Mouse (Mus musculus) lung, postnatal 25 days (tissue): Measurements from ENCODE around the gene Tsen54.
"Not testable (repeated sequence)": the region's sequence is repeated elsewhere in the genome, so short reads cannot be mapped to it uniquely, and the experiment has no call there.

ENCODE experiments used
- DNase-seq: peaks from one replicate; pipeline ENCODE4 v3.0.0; 2022; ENCODE audit warnings: low spot score

Gene Tsen54

DNA sequence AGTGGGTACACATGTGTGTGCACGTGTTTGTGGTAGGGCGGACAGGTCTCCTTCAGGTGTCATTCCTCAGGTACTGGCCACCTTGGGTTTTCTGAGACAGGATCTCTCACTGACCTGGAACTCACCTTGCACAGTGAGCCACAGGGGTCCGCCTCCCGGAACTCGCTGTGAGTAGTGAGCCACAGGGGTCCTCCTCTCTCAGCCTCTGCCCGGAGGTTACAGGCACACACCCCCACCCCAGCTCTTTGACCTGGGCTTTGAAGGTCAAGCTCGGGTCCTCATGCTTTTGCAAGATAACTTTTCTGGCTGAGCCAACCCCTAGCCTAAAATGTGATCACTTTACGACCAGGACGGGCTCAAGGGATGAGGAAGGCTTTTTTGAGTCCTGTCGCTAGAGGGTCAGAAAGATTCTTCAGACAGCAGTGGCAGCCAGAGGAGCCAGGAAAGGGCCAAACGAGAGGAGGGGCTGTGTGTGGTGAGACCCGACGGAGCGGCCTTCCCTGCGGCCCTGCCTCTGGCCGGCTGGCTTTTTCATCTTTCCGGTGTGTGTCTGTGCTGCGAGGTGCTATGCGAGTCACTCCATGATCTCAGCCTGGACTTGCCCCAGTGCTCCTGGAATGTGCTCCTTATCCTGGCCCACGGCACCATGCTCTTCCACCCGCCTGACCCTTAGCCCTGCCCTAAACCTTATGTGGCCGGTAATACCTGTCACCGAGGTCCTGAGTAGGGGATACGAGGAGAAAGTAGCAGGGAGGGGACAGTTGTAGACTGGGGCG lies 16.2 kb downstream of the Tsen54 start:
- no peak for DNase-seq

DNA sequence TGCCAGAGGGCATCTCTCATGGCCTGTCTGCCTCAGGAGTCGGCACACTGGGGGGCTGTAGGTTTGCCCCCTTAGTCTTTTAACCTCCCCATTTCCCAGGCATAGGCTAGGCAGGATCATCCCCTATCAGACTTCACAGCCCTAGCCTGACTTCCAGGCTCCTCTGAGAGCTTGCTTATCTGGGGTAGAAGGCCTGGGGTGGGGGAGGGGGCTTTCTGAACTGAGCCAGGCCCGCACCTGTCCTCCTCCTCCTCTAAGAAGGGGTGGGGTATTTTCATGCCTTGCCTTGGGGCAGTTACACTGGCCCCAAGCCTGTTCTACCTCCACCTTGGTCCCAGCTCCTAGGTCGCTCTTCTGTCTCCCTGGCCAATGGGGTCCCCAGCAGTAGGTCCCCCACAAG lies 17.0 kb downstream of the Tsen54 start:
- no peak for DNase-seq

DNA sequence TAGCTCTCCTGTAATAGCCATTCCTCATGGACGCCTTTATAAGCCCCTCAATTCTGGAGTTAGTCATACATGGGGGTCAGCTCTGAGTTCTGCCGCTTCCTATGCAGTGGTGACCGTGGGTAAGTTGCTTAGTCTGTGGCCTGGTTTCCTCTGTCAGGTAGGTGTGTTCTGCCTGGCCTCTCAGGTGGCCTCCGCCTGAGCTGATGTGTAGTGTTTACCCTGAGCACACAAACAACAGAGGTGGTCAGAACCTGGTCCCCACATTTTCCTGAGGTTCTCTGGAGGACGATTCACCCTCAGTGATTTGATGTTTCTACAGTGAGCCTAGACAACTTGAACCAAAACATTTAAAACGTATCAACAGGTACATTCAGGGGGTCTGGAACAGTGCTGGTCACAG lies 17.5 kb downstream of the Tsen54 start:
- DNase-seq: no peak

- peak; percentile 45 for DNase-seq
Observed at GRCm38 (mm10) chr11:115832523-115832922, 18.0 kb downstream of the Tsen54 start.

- peak; percentile 57 for DNase-seq
Observed at GRCm38 (mm10) chr11:115833021-115833513, 18.5 kb downstream of the Tsen54 start.

DNA sequence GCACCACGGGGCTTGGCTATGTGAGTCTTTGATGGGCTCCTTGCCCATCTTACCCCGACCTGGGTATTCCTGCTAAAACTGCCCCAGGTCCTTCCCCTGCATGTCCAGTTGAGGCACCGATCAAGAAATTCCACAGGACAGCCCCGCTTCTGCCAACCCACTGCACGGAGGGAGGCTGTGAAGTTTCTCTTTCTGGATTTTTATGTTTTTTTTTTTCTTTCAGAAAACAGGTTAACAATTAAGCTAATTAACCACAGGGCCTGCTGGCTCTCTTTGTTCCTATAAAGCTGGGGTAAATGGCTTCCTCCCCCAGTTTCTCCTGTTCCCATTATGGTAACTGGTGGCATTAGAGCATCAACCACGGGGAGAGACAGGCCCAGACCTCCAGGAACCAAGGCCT lies 19.5 kb downstream of the Tsen54 start:
- DNase-seq: no peak

GRCm38 (mm10) chr11:115836656-115837395 lies 22.3 kb downstream of the Tsen54 start:
- DNase-seq: no peak

DNA sequence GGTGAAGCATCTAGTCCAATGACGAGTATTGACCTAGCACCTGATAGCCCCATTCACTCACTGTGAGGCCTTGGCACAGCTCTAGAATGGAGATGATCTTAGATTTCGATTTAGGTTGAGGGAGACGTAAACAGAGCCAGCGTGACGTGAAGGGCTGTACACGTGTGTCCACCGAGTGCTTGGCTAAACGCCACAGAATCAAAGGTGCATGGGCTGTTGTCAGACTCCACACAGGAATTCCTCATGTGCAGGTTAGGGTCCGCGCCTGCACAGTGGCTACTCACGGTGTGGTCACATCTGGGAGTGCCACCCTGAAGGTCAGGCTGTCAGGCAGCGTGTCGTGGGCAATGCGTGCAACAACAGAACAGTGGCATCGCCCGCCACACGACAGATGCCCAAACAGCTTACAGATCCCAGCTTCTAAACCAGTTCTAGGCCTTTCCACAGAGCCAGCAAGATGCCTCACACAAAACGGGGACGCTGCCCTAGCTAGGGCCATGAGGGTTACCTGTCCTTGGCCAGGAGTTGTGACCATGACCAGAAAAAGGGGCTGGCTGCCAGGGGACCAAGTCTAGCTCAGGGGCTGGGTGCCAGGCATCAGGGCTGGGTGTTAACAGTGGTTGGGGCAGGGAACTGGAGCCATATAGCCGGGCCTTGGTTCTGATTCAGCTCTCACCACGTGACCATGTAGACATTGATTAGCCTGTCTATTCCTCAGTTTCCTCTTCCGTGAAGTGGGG lies 23.3 kb downstream of the Tsen54 start:
- DNase-seq: no peak

- peak; percentile 70 for DNase-seq
Observed at GRCm38 (mm10) chr11:115838895-115839311, 24.4 kb downstream of the Tsen54 start.

- DNase-seq: no peak
Observed at GRCm38 (mm10) chr11:115839732-115840131, 25.2 kb downstream of the Tsen54 start.

DNA sequence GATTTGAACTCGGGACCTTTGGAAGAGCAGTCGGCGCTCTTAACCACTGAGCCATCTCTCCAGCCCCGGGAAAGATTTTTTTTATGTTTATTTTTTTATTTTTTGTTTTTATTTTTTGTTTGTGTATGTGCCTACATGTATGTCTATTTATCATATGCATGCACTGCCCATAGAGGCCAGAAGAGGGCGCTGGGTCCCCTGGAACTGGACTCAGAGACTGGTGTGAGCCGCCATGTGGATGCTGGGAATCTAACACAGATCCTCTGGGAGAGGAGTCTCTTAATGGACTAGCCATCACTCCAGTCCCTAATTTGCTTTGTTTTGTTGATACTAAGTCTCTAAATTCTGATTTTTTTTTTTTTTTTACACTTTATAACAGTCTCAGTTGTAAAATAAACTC lies 26.5 kb downstream of the Tsen54 start:
- no peak for DNase-seq

- DNase-seq: peak; percentile 41
Observed at GRCm38 (mm10) chr11:115841961-115842550, 27.5 kb downstream of the Tsen54 start.

GRCm38 (mm10) chr11:115843141-115843890 lies 28.8 kb downstream of the Tsen54 start:
- no peak for DNase-seq

DNA sequence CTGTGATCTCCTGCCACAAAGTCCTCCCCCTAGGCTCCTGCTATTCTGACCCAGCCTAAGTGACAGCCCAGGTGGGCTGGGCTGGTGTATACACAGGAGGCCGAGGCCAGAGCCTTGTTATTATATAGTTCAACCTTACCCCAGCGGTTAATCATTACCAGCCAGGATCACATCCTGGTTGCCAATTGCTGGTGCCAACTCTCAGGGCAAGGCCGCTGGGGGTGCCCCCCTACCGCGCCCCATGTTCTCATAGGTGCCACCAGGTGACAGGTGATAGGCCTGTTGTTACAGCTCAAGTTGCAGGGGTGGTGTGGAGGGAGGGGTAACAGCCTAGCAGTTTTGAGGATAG lies 29.3 kb downstream of the Tsen54 start:
- peak; percentile 54 for DNase-seq

GRCm38 (mm10) chr11:115844240-115844639 lies 29.7 kb downstream of the Tsen54 start:
- DNase-seq: no peak

DNA sequence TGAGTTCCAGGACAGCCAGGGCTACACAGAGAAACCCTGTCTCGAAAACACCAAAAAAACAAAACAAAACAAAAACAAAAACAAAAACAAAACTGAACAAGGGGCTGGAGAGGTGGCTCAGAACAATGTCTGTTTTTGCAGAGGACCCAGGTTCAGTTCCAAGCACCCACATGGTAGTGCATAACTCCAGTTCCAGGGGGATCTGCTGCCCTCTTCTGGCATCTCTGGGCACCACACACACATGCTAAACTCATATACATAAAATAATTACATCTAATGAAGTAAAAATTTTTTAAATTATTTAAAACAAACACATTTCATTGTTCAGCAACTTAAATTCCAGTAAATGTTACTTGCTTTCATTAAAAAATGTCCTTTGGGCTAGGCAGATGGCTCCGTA lies 31.3 kb downstream of the Tsen54 start:
- no peak for DNase-seq

GRCm38 (mm10) chr11:115854674-115855073 lies 40.1 kb downstream of the Tsen54 start:
- no peak for DNase-seq

- not testable (repeated sequence) for DNase-seq
Observed at GRCm38 (mm10) chr11:115857146-115857545, 42.6 kb downstream of the Tsen54 start.

DNA sequence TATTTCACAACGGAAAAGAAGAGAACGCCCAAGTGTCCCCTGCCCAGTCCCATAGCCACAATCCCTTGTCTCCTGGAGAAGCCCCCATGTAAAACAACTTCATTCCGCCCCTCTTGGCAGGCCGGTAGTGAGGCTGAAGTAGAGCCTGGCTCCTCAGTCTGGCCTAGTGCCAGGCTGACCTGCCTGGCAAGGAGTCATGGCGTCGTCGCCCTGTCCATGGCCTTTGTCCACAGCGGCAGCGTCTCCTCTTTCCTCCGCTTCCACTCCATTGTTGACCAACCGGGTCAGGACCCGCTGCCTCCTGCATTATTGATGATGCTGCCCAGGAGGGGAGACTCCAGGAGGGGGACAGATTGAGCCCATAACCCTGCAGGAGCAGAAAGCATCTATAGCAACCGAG lies 43.4 kb downstream of the Tsen54 start:
- DNase-seq: no peak

DNA sequence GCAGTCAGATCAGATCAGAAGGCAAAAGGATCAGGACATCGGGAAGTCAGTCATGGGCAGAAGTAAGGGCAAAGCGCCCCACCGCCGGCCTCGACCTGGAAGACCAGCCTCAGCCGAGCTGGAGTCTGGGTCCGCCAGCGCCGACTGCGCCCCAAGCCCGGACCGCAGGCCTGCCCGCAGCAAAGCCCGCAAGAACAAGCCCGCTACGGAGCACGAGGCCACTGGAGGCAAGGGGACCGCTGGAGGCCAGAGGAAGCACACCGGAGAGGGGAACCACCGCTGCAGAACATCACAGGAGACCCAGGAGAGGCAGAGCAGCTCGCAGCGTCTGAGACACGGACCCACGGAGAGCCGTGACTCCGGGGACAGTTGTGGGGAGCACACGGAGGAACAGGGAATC lies 43.8 kb downstream of the Tsen54 start, which contains the start of gene Myo15b:
Gene Myo15b (plus strand): TSS at position 53 of the 400 bp plus-strand sequence.
- no peak for DNase-seq
